ENCODE assay signal across 8 mouse cellular contexts in genomic region chr5:151166266-151166665, GRCm38 (mm10).
A peak's percentile ranks its signal among the peaks of the same experiment; 100 is the strongest.
DNase-seq lines count a peak whose midpoint lies in the region; ATAC-seq lines count a peak whose summit lies in the region.

No protein-coding gene starts in this region.

- no peak overlapping the region for H3K4me3 ChIP-seq in heart, embryonic 11.5 days (ENCODE audit: low read depth, low read length)
- H3K4me3 ChIP-seq in hindbrain, embryonic 16.5 days (ENCODE audit: low read length): no peak overlapping the region

- WGBS in heart, embryonic 11.5 days (ENCODE audit: insufficient replicate concordance): 63% methylated on average over 5 of the region's 5 CpGs
- WGBS in hindbrain, embryonic 16.5 days: 68% methylated on average over 5 of the region's 5 CpGs

- no peaks in the 10 kb centered on the region for H3K27me3 ChIP-seq in heart, embryonic 11.5 days (ENCODE audit: control insufficient read depth, insufficient read depth, low read length)
- H3K27me3 ChIP-seq in hindbrain, embryonic 16.5 days (replicated peaks; ENCODE audit: control insufficient read depth, insufficient read depth, low read length): no peaks in the 10 kb centered on the region

- 0 out of 2 replicates have a peak overlapping the region, but pooled peaks have one; percentile 15 for H3K27ac ChIP-seq in heart, embryonic 11.5 days (ENCODE audit: low read depth, low read length)
- H3K27ac ChIP-seq in hindbrain, embryonic 16.5 days (ENCODE audit: low read depth, low read length): no peak overlapping the region

- no peaks in the 10 kb centered on the region for H3K36me3 ChIP-seq in heart, embryonic 11.5 days (ENCODE audit: control insufficient read depth, insufficient read depth, low read length)
- no peaks in the 10 kb centered on the region for H3K36me3 ChIP-seq in hindbrain, embryonic 16.5 days (ENCODE audit: control insufficient read depth, insufficient read depth, low read length)

- H3K9ac ChIP-seq in heart, embryonic 11.5 days (ENCODE audit: low read depth, low read length): no peak overlapping the region
- no peak overlapping the region for H3K9ac ChIP-seq in hindbrain, embryonic 16.5 days (ENCODE audit: low read depth, low read length)

- peak; percentile 12 for DNase-seq in cerebellum, adult 9-10 months
- DNase-seq in cerebellum, postnatal 4 days (ENCODE audit: low spot score in 2 of 2): no peak
- DNase-seq in 3T3-L1 (ENCODE audit: low read depth, low spot score): peak; percentile 47
- DNase-seq in kidney, postnatal 36 days: peak; percentile 67 to 81
- no peak for DNase-seq in frontal cortex, postnatal 10 days (ENCODE audit: low spot score in 2 of 2)

- 0 out of 2 replicates have a peak, but pooled peaks cover 3% of the 10 kb centered on the region for H3K4me1 ChIP-seq in heart, embryonic 11.5 days (ENCODE audit: control insufficient read depth, insufficient read depth, low read length)
- no peaks in the 10 kb centered on the region for H3K4me1 ChIP-seq in hindbrain, embryonic 16.5 days (ENCODE audit: control insufficient read depth, insufficient read depth, low read depth, low read length)

- no peak for ATAC-seq in heart, embryonic 11.5 days (replicated peaks; ENCODE audit: insufficient number of reproducible peaks, low FRiP score, low TSS enrichment)
- ATAC-seq in monocyte, adult 5-6 weeks (replicated peaks; ENCODE audit: insufficient number of reproducible peaks, low FRiP score, low TSS enrichment, poor library complexity, severe bottlenecking): no peak
- no peak for ATAC-seq in hindbrain, embryonic 16.5 days

- H3K9me3 ChIP-seq in heart, embryonic 11.5 days (replicated peaks; ENCODE audit: control insufficient read depth, low read length): no peaks in the 10 kb centered on the region
- no peaks in the 10 kb centered on the region for H3K9me3 ChIP-seq in hindbrain, embryonic 16.5 days (ENCODE audit: control insufficient read depth, low read length)

- H3K4me2 ChIP-seq in heart, embryonic 11.5 days: no peak overlapping the region
- no peak overlapping the region for H3K4me2 ChIP-seq in hindbrain, embryonic 16.5 days (ENCODE audit: low read length)

Comparison
In these comparisons a context has a peak if more than half of its experiments do, and no peak if none do; other contexts are left out.
1. DNase-seq: peak in cerebellum, adult 9-10 months (single experiment), 3T3-L1 (single experiment) and kidney, postnatal 36 days (2 of 2); none in cerebellum, postnatal 4 days (0 of 2) and frontal cortex, postnatal 10 days (0 of 2).